Comparison of ENCODE assay signal across 9 mouse cellular contexts in genomic region chrX:20548011-20548879, GRCm38 (mm10). TPM values are rescaled to one million over a fixed set of nuclear protein-coding genes. Genes with fewer than 3 reads are reported as not detected.
DNase-seq lines count a peak whose midpoint lies in the region; ATAC-seq and TF ChIP-seq lines count a peak whose summit lies in the region.
"Had no signal": no experiment of that assay in that cellular context is flagged by ENCODE, and none has a peak within 500 bp of the region (broad histone marks: within the 10 kb centered on the region; RNA-seq: fewer than 3 reads in every experiment).

No protein-coding gene starts in this region.

- H3K4me3 ChIP-seq in heart, adult 2 months, result peak overlapping the region; percentile 36
- peak overlapping the region; percentile 51 for H3K4me3 ChIP-seq in heart, embryonic 13.5 days
- H3K4me3 ChIP-seq in kidney, postnatal 0 days (replicated peaks; ENCODE audit: low read depth, low read length), result peak overlapping the region; percentile 28
- peak overlapping the region; percentile 60 for H3K4me3 ChIP-seq in lung, adult 2 months (replicated peaks; ENCODE audit: extremely low read depth, low read depth, low read length)

- H3K79me2 ChIP-seq in heart, adult 2 months (replicated peaks; ENCODE audit: control insufficient read depth, insufficient read depth, low read length), result no peaks in the 10 kb centered on the region

- H3K4me1 ChIP-seq in heart, adult 2 months (ENCODE audit: control insufficient read depth, insufficient read depth, low read length), result no peaks in the 10 kb centered on the region; the same call in 1 of the 2 replicates
- no peaks in the 10 kb centered on the region for H3K4me1 ChIP-seq in heart, embryonic 13.5 days
- H3K4me1 ChIP-seq in kidney, postnatal 0 days (replicated peaks; ENCODE audit: insufficient read depth, low read length), result no peaks in the 10 kb centered on the region
- no peaks in the 10 kb centered on the region for H3K4me1 ChIP-seq in lung, adult 2 months (ENCODE audit: control insufficient read depth, insufficient read depth, low read length)

- no peak; the same call in 1 of the 2 replicates for ATAC-seq in heart, embryonic 13.5 days (ENCODE audit: extremely low read depth, insufficient number of reproducible peaks, low FRiP score, low TSS enrichment)
- peak; percentile 33; the same call in 1 of the 2 replicates for ATAC-seq in kidney, postnatal 0 days (replicated peaks; ENCODE audit: low FRiP score, low read depth)

- H3K36me3 ChIP-seq in heart, adult 2 months (ENCODE audit: control insufficient read depth, insufficient read depth, low read length), result no peaks in the 10 kb centered on the region
- H3K36me3 ChIP-seq in heart, embryonic 13.5 days, result no peaks in the 10 kb centered on the region
- no peaks in the 10 kb centered on the region for H3K36me3 ChIP-seq in kidney, postnatal 0 days (ENCODE audit: insufficient read depth, low read length)

- no peaks in the 10 kb centered on the region for H3K9me3 ChIP-seq in heart, embryonic 13.5 days
- H3K9me3 ChIP-seq in kidney, postnatal 0 days (replicated peaks; ENCODE audit: low read length), result no peaks in the 10 kb centered on the region

- TF ChIP-seq CTCF in heart, adult 2 months (IDR thresholded peaks at IDR 0.05), result no peak
- TF ChIP-seq CTCF in kidney, postnatal 0 days (IDR thresholded peaks at IDR 0.05; ENCODE audit: low read depth), result no peak
- TF ChIP-seq CTCF in lung, adult 2 months (IDR thresholded peaks at IDR 0.05; ENCODE audit: insufficient read depth, low read length), result no peak

- whole genome bisulfite sequencing in heart, adult 2 months, result 20% methylated on average over 24 of the region's 24 CpGs
- 10% methylated on average over 24 of the region's 24 CpGs for WGBS in heart, embryonic 13.5 days
- WGBS in kidney, postnatal 0 days, result 32% methylated on average over 24 of the region's 24 CpGs
- WGBS in lung, adult 2 months, result 26% methylated on average over 24 of the region's 24 CpGs

- TF ChIP-seq EP300 in heart, adult 2 months (IDR thresholded peaks at IDR 0.05; ENCODE audit: insufficient read depth, low read depth, low read length), result no peak

- intact Hi-C loops in heart, adult 2 months (cut with DNase I), result no loop called here

- H3K27me3 ChIP-seq in heart, adult 2 months (ENCODE audit: control insufficient read depth, insufficient read depth, low read length), result no peaks in the 10 kb centered on the region
- H3K27me3 ChIP-seq in heart, embryonic 13.5 days (replicated peaks), result no peaks in the 10 kb centered on the region
- no peaks in the 10 kb centered on the region for H3K27me3 ChIP-seq in kidney, postnatal 0 days (ENCODE audit: insufficient read depth, low read length)

- peak overlapping the region; percentile 68 for H3K4me2 ChIP-seq in heart, embryonic 13.5 days
- peak overlapping the region; percentile 58 for H3K4me2 ChIP-seq in kidney, postnatal 0 days (ENCODE audit: low read length)

- DNase-seq in heart, adult 2 months, result peak; percentile 2 to 24
- DNase-seq in heart, adult 9 months (ENCODE audit: low spot score in 2 of 2), result no peak
- DNase-seq in cerebellum, postnatal 10 days, result peak; percentile 43 to 50
- DNase-seq in kidney, postnatal 0 days (ENCODE audit: low spot score), result peak; percentile 19
- peak; percentile 31 for DNase-seq in lung, adult 2 months
- DNase-seq in ovary, postnatal 36 days (ENCODE audit: low spot score), result peak; percentile 19
- DNase-seq in thymus, postnatal 25 days, result no peak

- no peak overlapping the region for H3K27ac ChIP-seq in heart, adult 2 months
- 0 out of 2 replicates have a peak overlapping the region, but pooled peaks have one; percentile 1 for H3K27ac ChIP-seq in heart, embryonic 13.5 days (replicated peaks)
- H3K27ac ChIP-seq in kidney, postnatal 0 days, result peak overlapping the region; percentile 37; the same call in 1 of the 2 replicates

- peak overlapping the region; percentile 19 for H3K9ac ChIP-seq in heart, adult 2 months (ENCODE audit: low read depth, low read length)
- H3K9ac ChIP-seq in heart, embryonic 13.5 days, result peak overlapping the region; percentile 70
- H3K9ac ChIP-seq in kidney, postnatal 0 days (ENCODE audit: low read depth, low read length), result peak overlapping the region; percentile 44

- no peak for TF ChIP-seq POLR2A in heart, adult 2 months (IDR thresholded peaks at IDR 0.05; ENCODE audit: insufficient read depth, low read depth, low read length)
- no peak for TF ChIP-seq POLR2A in lung, adult 2 months (IDR thresholded peaks at IDR 0.05; ENCODE audit: borderline replicate concordance, extremely low read depth, low read depth, low read length)

RNA-seq across cellular contexts. Expression of gene Rgn, which starts 1.3 kb away (rescaled TPM):
- total RNA-seq in heart, adult 2 months (2021), result under 1 TPM; 0.27 to 0.60 TPM
- polyA plus RNA-seq in heart, adult 2 months (2012; rRNA removed), result 0.12 and 0.38 TPM in 2 replicates
- polyA plus RNA-seq in heart, embryonic 13.5 days (2015; fragmentation: Nextera tagmentation; extraction: Ambion mirVana), result 1.1 and 5.3 TPM in 2 replicates
- polyA plus RNA-seq in kidney, postnatal 0 days (2015; fragmentation: Nextera tagmentation; extraction: Ambion mirVana), result 14.7 and 16.8 TPM in 2 replicates
- polyA plus RNA-seq in lung, adult 2 months (2012; rRNA removed), result 0.07 and 0.30 TPM in 2 replicates
- polyA plus RNA-seq: spleen, adult 2 months had no signal

Comparison
In these comparisons a context has a peak if more than half of its experiments do, and no peak if none do; other contexts are left out.
1. DNase-seq: peak in heart, adult 2 months (2 of 2), cerebellum, postnatal 10 days (2 of 2), kidney, postnatal 0 days (single experiment), lung, adult 2 months (single experiment) and ovary, postnatal 36 days (single experiment); none in heart, adult 9 months (0 of 2) and thymus, postnatal 25 days (single experiment).
2. H3K9ac ChIP-seq: peak in every context shown above with its lines; median percentile 70 in heart, embryonic 13.5 days; 44 in kidney, postnatal 0 days; 19 in heart, adult 2 months.
3. Peak in every context shown above with its lines, with median percentiles within 50 percentile points of each other: H3K4me3 ChIP-seq.